Mouse (Mus musculus): Measurements from ENCODE around the gene Dcdc2b.

- TF ChIP-seq HCFC1 (IDR thresholded peaks at IDR 0.05; ENCODE audit: borderline replicate concordance, insufficient read depth, low read length) (no peak), MAFK (IDR thresholded peaks at IDR 0.05; ENCODE audit: insufficient read depth, low read depth, low read length) (no peak), CHD2 (IDR thresholded peaks at IDR 0.05; ENCODE audit: low read depth, low read length) (0 out of 2 replicates have a peak, but pooled peaks have one; percentile 24), ZC3H11A (IDR thresholded peaks at IDR 0.05; ENCODE audit: borderline replicate concordance, low read depth, low read length) (no peak), ZNF384 (IDR thresholded peaks at IDR 0.05; ENCODE audit: low read depth, low read length) (no peak)
Observed at GRCm38 (mm10) chr4:129623681-129624091, 9.6 kb upstream of the Dcdc2b start, which contains the start of gene Ccdc28b.
